ENCODE assay signal across 8 mouse cellular contexts in genomic region chr11:53521821-53522131, GRCm38 (mm10). TPM values are rescaled to one million over a fixed set of nuclear protein-coding genes. Genes with fewer than 3 reads are reported as not detected.
DNase-seq lines count a peak whose midpoint lies in the region; ATAC-seq and TF ChIP-seq lines count a peak whose summit lies in the region.

No protein-coding gene starts in this region.

- WGBS in kidney, embryonic 16.5 days = 87% methylated on average over 7 of the region's 7 CpGs
- WGBS in heart, embryonic 13.5 days = 34% methylated on average over 7 of the region's 7 CpGs
- WGBS in liver, postnatal 0 days (ENCODE audit: insufficient replicate concordance) = 60% methylated on average over 7 of the region's 7 CpGs

- no peak overlapping the region for H3K9ac ChIP-seq in kidney, embryonic 16.5 days (replicated peaks; ENCODE audit: low read length)
- no peak overlapping the region for H3K9ac ChIP-seq in heart, embryonic 13.5 days
- peak overlapping the region; percentile 79; the same call in 1 of the 2 replicates for H3K9ac ChIP-seq in liver, postnatal 0 days (replicated peaks)

- peaks cover 27% of the 10 kb centered on the region for H3K4me1 ChIP-seq in kidney, embryonic 16.5 days (ENCODE audit: insufficient read depth, low read length)
- H3K4me1 ChIP-seq in heart, embryonic 13.5 days = peaks cover 71% of the 10 kb centered on the region
- peaks cover 23% of the 10 kb centered on the region for H3K4me1 ChIP-seq in liver, postnatal 0 days (ENCODE audit: insufficient read depth)

- TF ChIP-seq EP300 in liver, postnatal 0 days (IDR thresholded peaks at IDR 0.05; ENCODE audit: low read depth) = no peak

- TF ChIP-seq CTCF in liver, postnatal 0 days (IDR thresholded peaks at IDR 0.05; ENCODE audit: low read depth) = no peak

- ATAC-seq in kidney, embryonic 16.5 days (ENCODE audit: low FRiP score, low TSS enrichment) = no peak
- ATAC-seq in heart, embryonic 13.5 days (ENCODE audit: extremely low read depth, insufficient number of reproducible peaks, low FRiP score, low TSS enrichment) = no peak
- ATAC-seq in liver, postnatal 0 days = no peak

- peak overlapping the region; percentile 67; the same call in 1 of the 2 replicates for H3K4me2 ChIP-seq in kidney, embryonic 16.5 days (replicated peaks; ENCODE audit: low read depth, low read length)
- H3K4me2 ChIP-seq in heart, embryonic 13.5 days = peak overlapping the region; percentile 79
- peak overlapping the region; percentile 79 for H3K4me2 ChIP-seq in liver, postnatal 0 days (ENCODE audit: low read depth, low read length)

- no peaks in the 10 kb centered on the region for H3K9me3 ChIP-seq in kidney, embryonic 16.5 days (ENCODE audit: low read length)
- no peaks in the 10 kb centered on the region for H3K9me3 ChIP-seq in heart, embryonic 13.5 days
- no peaks in the 10 kb centered on the region for H3K9me3 ChIP-seq in liver, postnatal 0 days (ENCODE audit: low read length)

- no peak overlapping the region for H3K27ac ChIP-seq in kidney, embryonic 16.5 days (ENCODE audit: low read length)
- peak overlapping the region; percentile 81 for H3K27ac ChIP-seq in heart, embryonic 13.5 days (replicated peaks)
- peak overlapping the region; percentile 69; the same call in 1 of the 2 replicates for H3K27ac ChIP-seq in liver, postnatal 0 days (ENCODE audit: low read depth)

- no peaks in the 10 kb centered on the region for H3K27me3 ChIP-seq in kidney, embryonic 16.5 days (ENCODE audit: insufficient read depth, low read length)
- 0 out of 2 replicates have a peak, but pooled peaks cover 4% of the 10 kb centered on the region for H3K27me3 ChIP-seq in heart, embryonic 13.5 days (replicated peaks)
- no peaks in the 10 kb centered on the region for H3K27me3 ChIP-seq in liver, postnatal 0 days (ENCODE audit: insufficient read depth, low read length)

- H3K36me3 ChIP-seq in kidney, embryonic 16.5 days (ENCODE audit: insufficient read depth, low read length) = no peaks in the 10 kb centered on the region
- H3K36me3 ChIP-seq in heart, embryonic 13.5 days = no peaks in the 10 kb centered on the region; the same call in 1 of the 2 replicates
- no peaks in the 10 kb centered on the region for H3K36me3 ChIP-seq in liver, postnatal 0 days (replicated peaks; ENCODE audit: insufficient read depth, low read length)

- no peak overlapping the region for H3K4me3 ChIP-seq in kidney, embryonic 16.5 days (ENCODE audit: low read length)
- peak overlapping the region; percentile 89 for H3K4me3 ChIP-seq in heart, embryonic 13.5 days
- H3K4me3 ChIP-seq in liver, postnatal 0 days (ENCODE audit: low read depth, low read length) = peak overlapping the region; percentile 72

- no peak for DNase-seq in kidney, adult 8-10 months
- peak; percentile 53 for DNase-seq in c-Kit-positive CD71-positive TER-119-negative erythroid progenitor cells, embryonic 14.5 days (ENCODE audit: low read depth)
- no peak for DNase-seq in liver, postnatal 0 days
- DNase-seq in cerebellum, postnatal 10 days = no peak
- no peak for DNase-seq in retina, embryonic 14.5 days (ENCODE audit: low spot score)
- no peak for DNase-seq in embryo, embryonic 10.5 days (ENCODE audit: low spot score)

RNA-seq across cellular contexts. Expression of gene Sept8, which starts 2.7 kb away (rescaled TPM):
- 25.7 and 25.9 TPM in 2 replicates for polyA plus RNA-seq in kidney, embryonic 16.5 days (2015; fragmentation: Nextera tagmentation; extraction: Ambion mirVana)
- polyA plus RNA-seq in heart, embryonic 13.5 days (2015; fragmentation: Nextera tagmentation; extraction: Ambion mirVana) = 18.0 and 18.3 TPM in 2 replicates
- 6.2 and 7.2 TPM in 2 replicates for polyA plus RNA-seq in liver, postnatal 0 days (2015; fragmentation: Nextera tagmentation; extraction: Ambion mirVana)

RNA-seq across cellular contexts. Expression of gene Sowaha, which starts 41.7 kb away (rescaled TPM):
- polyA plus RNA-seq in kidney, embryonic 16.5 days (2015; fragmentation: Nextera tagmentation; extraction: Ambion mirVana) = 0.17 and 0.23 TPM in 2 replicates
- 0.27 and 0.47 TPM in 2 replicates for polyA plus RNA-seq in heart, embryonic 13.5 days (2015; fragmentation: Nextera tagmentation; extraction: Ambion mirVana)
- polyA plus RNA-seq in liver, postnatal 0 days (2015; fragmentation: Nextera tagmentation; extraction: Ambion mirVana) = 7.4 and 7.9 TPM in 2 replicates

RNA-seq across cellular contexts. Expression of gene Gm9945, which starts 41.8 kb away (rescaled TPM):
- not detected in 2 replicates for polyA plus RNA-seq in kidney, embryonic 16.5 days (2015; fragmentation: Nextera tagmentation; extraction: Ambion mirVana)
- not detected in 2 replicates for polyA plus RNA-seq in heart, embryonic 13.5 days (2015; fragmentation: Nextera tagmentation; extraction: Ambion mirVana)
- 0.15 and 0.31 TPM in 2 replicates for polyA plus RNA-seq in liver, postnatal 0 days (2015; fragmentation: Nextera tagmentation; extraction: Ambion mirVana)

RNA-seq across cellular contexts. Expression of gene Kif3a, which starts 45.4 kb away (rescaled TPM):
- polyA plus RNA-seq in kidney, embryonic 16.5 days (2015; fragmentation: Nextera tagmentation; extraction: Ambion mirVana) = 62.8 and 72.5 TPM in 2 replicates
- 37.3 and 41.5 TPM in 2 replicates for polyA plus RNA-seq in heart, embryonic 13.5 days (2015; fragmentation: Nextera tagmentation; extraction: Ambion mirVana)
- 5.3 and 7.1 TPM in 2 replicates for polyA plus RNA-seq in liver, postnatal 0 days (2015; fragmentation: Nextera tagmentation; extraction: Ambion mirVana)

RNA-seq across cellular contexts. Expression of gene Gm9837, which starts 51.5 kb away (rescaled TPM):
- not detected in 2 replicates for polyA plus RNA-seq in kidney, embryonic 16.5 days (2015; fragmentation: Nextera tagmentation; extraction: Ambion mirVana)
- not detected in 2 replicates for polyA plus RNA-seq in heart, embryonic 13.5 days (2015; fragmentation: Nextera tagmentation; extraction: Ambion mirVana)
- not detected in 2 replicates for polyA plus RNA-seq in liver, postnatal 0 days (2015; fragmentation: Nextera tagmentation; extraction: Ambion mirVana)
